Mouse (Mus musculus) layer of hippocampus, postnatal 25 days (tissue): ENCODE results near the gene Tuba1b. TPM values are rescaled to one million over a fixed set of nuclear protein-coding genes. Genes with fewer than 3 reads are reported as not detected.

Experiments used
- DNase-seq, 2 experiments: peaks; one replicate each; pipeline ENCODE4 v3.0.0; 2022; ENCODE audit warnings: mixed read lengths in 2 of 2, low spot score in 1 of 2; ENCODE audit errors: extremely low spot score in 1 of 2
- total RNA-seq, 2 experiments: library from RNA; stranded (reverse); gene quantifications; 2 replicates each; pipeline ENCODE4 v1.2.3; 2021

Tuba1b gene
- total RNA-seq, 2 experiments from 2014 or later, result 478 to 525 TPM

- DNase-seq, result peak in 1 of 2 experiments; percentile 29
Measured at GRCm38 (mm10) chr15:98893940-98894745, 40.2 kb downstream of the Tuba1b start, which contains the start of gene Rhebl1. Gene Rhebl1 (minus strand): TSS chr15:98894540.

- no peak for DNase-seq
Measured at GRCm38 (mm10) chr15:98893036-98893435, 41.3 kb downstream of the Tuba1b start.

- DNase-seq, result no peak
Measured at GRCm38 (mm10) chr15:98891907-98892606, 42.3 kb downstream of the Tuba1b start.

GRCm38 (mm10) chr15:98891198-98891742, 43.1 kb downstream of the Tuba1b start:
- no peak for DNase-seq

- no peak for DNase-seq
Measured at GRCm38 (mm10) chr15:98887526-98887925, 46.8 kb downstream of the Tuba1b start.

GRCm38 (mm10) chr15:98886667-98887387, 47.5 kb downstream of the Tuba1b start:
- no peak for DNase-seq

- DNase-seq, result no peak
Measured at GRCm38 (mm10) chr15:98884106-98884505, 50.3 kb downstream of the Tuba1b start.

GRCm38 (mm10) chr15:98883661-98884060, 50.7 kb downstream of the Tuba1b start:
- no peak for DNase-seq

GRCm38 (mm10) chr15:98881656-98882008, 52.7 kb downstream of the Tuba1b start:
- DNase-seq, result no peak

Other genes with a start within 250 kb of the Tuba1b start
- gene Ccdc65, start 226.4 kb downstream of the Tuba1b start, total RNA-seq, result 10 to 100 TPM in 1 of 2 experiments, 1 to 10 TPM in 1; 9.0 to 11.1 TPM
- gene Fkbp11, start 206.4 kb downstream of the Tuba1b start, total RNA-seq, result 1 to 10 TPM; 1.0 to 1.5 TPM
- 100 to 1,000 TPM; 759 to 832 TPM for gene Arf3, start 171.4 kb downstream of the Tuba1b start, total RNA-seq
- gene Wnt10b, start 156.4 kb downstream of the Tuba1b start, total RNA-seq, result under 1 TPM; 0.31 to 0.37 TPM
- gene Wnt1, start 144.7 kb downstream of the Tuba1b start, total RNA-seq, result not detected
- gene Ddn, start 125.1 kb downstream of the Tuba1b start, total RNA-seq, result 1,000 to 10,000 TPM; 1,586 to 1,599 TPM
- gene Prkag1, start 103.0 kb downstream of the Tuba1b start, total RNA-seq, result 10 to 100 TPM; 51.2 to 51.3 TPM
- 100 to 1,000 TPM in 1 of 2 experiments, 10 to 100 TPM in 1; 65.4 to 102 TPM for gene Kmt2d, start 63.4 kb downstream of the Tuba1b start, total RNA-seq
- 1 to 10 TPM; 4.7 to 7.7 TPM for gene Rhebl1, start 40.0 kb downstream of the Tuba1b start, total RNA-seq
- under 1 TPM; 0.17 to 0.19 TPM for gene Dhh, start 36.0 kb downstream of the Tuba1b start, total RNA-seq
- gene Lmbr1l, start 16.3 kb downstream of the Tuba1b start, total RNA-seq, result 10 to 100 TPM; 11.5 to 17.9 TPM
- gene Gm49450, start 19.0 kb upstream of the Tuba1b start, total RNA-seq, result not detected
- gene Tuba1a, start 19.1 kb upstream of the Tuba1b start, total RNA-seq, result 1,000 to 10,000 TPM; 1,021 to 1,172 TPM
- 10 to 100 TPM; 62.5 to 77.9 TPM for gene Tuba1c, start 95.3 kb upstream of the Tuba1b start, total RNA-seq
- 1 to 10 TPM; 1.2 to 1.4 TPM for gene Prph, start 120.6 kb upstream of the Tuba1b start, total RNA-seq
- under 1 TPM; 0.63 to 0.69 TPM for gene Troap, start 140.0 kb upstream of the Tuba1b start, total RNA-seq
- gene C1ql4, start 153.3 kb upstream of the Tuba1b start, total RNA-seq, result not detected
- gene Dnajc22, start 158.6 kb upstream of the Tuba1b start, total RNA-seq, result under 1 TPM; 0.17 to 0.47 TPM
- gene Spats2, start 191.4 kb upstream of the Tuba1b start, total RNA-seq, result 10 to 100 TPM; 30.9 to 35.3 TPM